Mouse (Mus musculus) intestine, postnatal 0 days (tissue): ENCODE data around the gene Fam222a. TPM values are rescaled to one million over a fixed set of nuclear protein-coding genes. Genes with fewer than 3 reads are reported as not detected.
A peak's percentile ranks its signal among the peaks of the same experiment; 100 is the strongest.

Source experiments
- ATAC-seq: fragments of 200-750 bp; cut with Nextera tagmentation; 2 replicates; pipeline ENCODE4 v1.8.0; 2017; ENCODE audit warnings: mild to moderate bottlenecking, moderate TSS enrichment, moderate library complexity
- H3K27ac ChIP-seq: fragments of 300-500 bp; sonication (generic); 2 replicates; pipeline ENCODE4 v1.5.1; 2014; ENCODE audit warnings: mild to moderate bottlenecking, low read depth, low read length, moderate library complexity
- H3K27me3 ChIP-seq: fragments of 300-500 bp; sonication (generic); replicated peaks from 2 replicates; pipeline ENCODE4 v1.6.1; 2014; ENCODE audit warnings: low read length, mixed read lengths; ENCODE audit not compliant: control insufficient read depth, insufficient read depth
- H3K36me3 ChIP-seq: fragments of 300-500 bp; sonication (generic); 2 replicates; pipeline ENCODE4 v1.6.1; 2014; ENCODE audit warnings: mild to moderate bottlenecking, moderate library complexity; ENCODE audit not compliant: control insufficient read depth, insufficient read depth
- H3K4me1 ChIP-seq: fragments of 300-500 bp; sonication (generic); replicated peaks from 2 replicates; pipeline ENCODE4 v1.6.1; 2014; ENCODE audit warnings: antibody characterized with exemption, low read length, mixed read lengths; ENCODE audit not compliant: control insufficient read depth, insufficient read depth
- H3K4me2 ChIP-seq: fragments of 300-500 bp; sonication (generic); replicated peaks from 2 replicates; pipeline ENCODE4 v1.6.1; 2014; ENCODE audit warnings: low read depth, mild to moderate bottlenecking, moderate library complexity
- H3K4me3 ChIP-seq: fragments of 300-500 bp; sonication (generic); 2 replicates; pipeline ENCODE4 v1.5.1; 2014; ENCODE audit warnings: low read depth, low read length
- H3K9ac ChIP-seq: fragments of 300-500 bp; sonication (generic); 2 replicates; pipeline ENCODE4 v1.6.1; 2014; ENCODE audit warnings: mild to moderate bottlenecking, low read depth, low read length
- H3K9me3 ChIP-seq: fragments of 300-500 bp; sonication (generic); 2 replicates; pipeline ENCODE4 v1.6.1; 2016; ENCODE audit warnings: mixed run types; ENCODE audit not compliant: control insufficient read depth
- CTCF ChIP-seq: sonication (generic); IDR thresholded peaks from 2 replicates; pipeline ENCODE4 v1.5.1; 2016; ENCODE audit warnings: low read depth, mild to moderate bottlenecking, control low read depth, antibody characterized with exemption, moderate library complexity
- WGBS: fragments of 180-500 bp; shearing (Covaris S2); extraction: QIAGEN DNeasy Blood & Tissue Kit; methylation state at CpG from one replicate; pipeline ENCODE4 v1.1.7; 2014; 5-methylcytosine and 5-hydroxymethylcytosine counted together
- polyA plus RNA-seq: library from polyadenylated mRNA; unstranded; fragments of >200 nt; fragmentation: Nextera tagmentation; extraction: Ambion mirVana; gene quantifications from 2 replicates; pipeline ENCODE4 v1.2.1, GENCODE M21; 2015

Fam222a gene
- polyA plus RNA-seq, 1 experiment from 2014 or later, result 2.3 TPM

DNA sequence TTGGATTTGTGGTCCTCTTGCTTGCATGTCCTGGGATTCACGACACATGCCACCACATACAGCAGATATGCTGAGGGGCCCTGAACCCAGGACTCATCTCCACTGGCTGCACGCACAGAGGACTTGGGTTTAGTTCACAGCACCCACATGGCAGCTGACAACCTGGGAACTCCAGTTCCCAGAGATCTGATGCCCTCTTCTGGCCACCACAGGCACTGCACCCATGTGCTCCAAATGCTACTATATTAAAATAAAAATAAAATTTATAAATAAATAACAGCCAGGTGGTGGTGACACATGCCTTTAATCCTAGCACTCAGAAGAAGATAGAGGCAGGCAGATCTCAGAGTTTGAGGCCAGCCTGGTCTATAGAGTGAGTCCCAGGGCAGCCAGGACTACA is 12.4 kb upstream of the Fam222a start:
- H3K27ac ChIP-seq, result no peak overlapping the region
- H3K27me3 ChIP-seq, result no peaks in the 10 kb centered on the region
- no peak overlapping the region for H3K9ac ChIP-seq
- WGBS, result 94% methylated on average over 2 of the region's 2 CpGs
- H3K4me2 ChIP-seq, result no peak overlapping the region
- H3K9me3 ChIP-seq, result no peaks in the 10 kb centered on the region
- peak; percentile 47 for TF ChIP-seq CTCF
- ATAC-seq, result no peak
- H3K36me3 ChIP-seq, result no peaks in the 10 kb centered on the region
- H3K4me1 ChIP-seq, result peaks cover 6% of the 10 kb centered on the region; the same call in 1 of the 2 replicates
- no peak overlapping the region for H3K4me3 ChIP-seq

DNA sequence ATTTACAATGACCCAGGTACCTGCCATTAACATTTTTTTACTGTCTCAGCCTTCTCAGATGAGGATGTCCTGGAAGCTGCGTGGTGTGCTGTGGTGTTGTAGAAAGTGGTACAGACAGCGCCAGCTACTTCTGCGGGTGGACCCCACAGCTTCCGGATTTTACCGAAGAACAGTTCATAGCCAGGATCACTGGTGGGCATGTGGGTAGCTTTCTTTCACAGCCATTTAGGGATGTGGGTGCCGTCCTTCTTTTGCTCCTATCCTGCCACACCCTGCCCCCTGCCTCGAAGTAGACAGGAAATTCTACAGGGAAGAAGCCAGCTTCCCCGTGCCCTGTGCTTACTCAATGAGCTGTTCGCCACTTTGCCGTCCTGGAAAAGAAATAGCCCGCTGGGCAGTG is 11.7 kb upstream of the Fam222a start:
- no peaks in the 10 kb centered on the region for H3K27me3 ChIP-seq
- no peak overlapping the region for H3K4me3 ChIP-seq
- no peak for ATAC-seq
- H3K4me2 ChIP-seq, result no peak overlapping the region
- peaks cover 6% of the 10 kb centered on the region; the same call in 1 of the 2 replicates for H3K4me1 ChIP-seq
- H3K9ac ChIP-seq, result no peak overlapping the region
- TF ChIP-seq CTCF, result no peak
- no peak overlapping the region for H3K27ac ChIP-seq
- 64% methylated on average over 11 of the region's 11 CpGs for WGBS
- no peaks in the 10 kb centered on the region for H3K36me3 ChIP-seq
- H3K9me3 ChIP-seq, result no peaks in the 10 kb centered on the region

DNA sequence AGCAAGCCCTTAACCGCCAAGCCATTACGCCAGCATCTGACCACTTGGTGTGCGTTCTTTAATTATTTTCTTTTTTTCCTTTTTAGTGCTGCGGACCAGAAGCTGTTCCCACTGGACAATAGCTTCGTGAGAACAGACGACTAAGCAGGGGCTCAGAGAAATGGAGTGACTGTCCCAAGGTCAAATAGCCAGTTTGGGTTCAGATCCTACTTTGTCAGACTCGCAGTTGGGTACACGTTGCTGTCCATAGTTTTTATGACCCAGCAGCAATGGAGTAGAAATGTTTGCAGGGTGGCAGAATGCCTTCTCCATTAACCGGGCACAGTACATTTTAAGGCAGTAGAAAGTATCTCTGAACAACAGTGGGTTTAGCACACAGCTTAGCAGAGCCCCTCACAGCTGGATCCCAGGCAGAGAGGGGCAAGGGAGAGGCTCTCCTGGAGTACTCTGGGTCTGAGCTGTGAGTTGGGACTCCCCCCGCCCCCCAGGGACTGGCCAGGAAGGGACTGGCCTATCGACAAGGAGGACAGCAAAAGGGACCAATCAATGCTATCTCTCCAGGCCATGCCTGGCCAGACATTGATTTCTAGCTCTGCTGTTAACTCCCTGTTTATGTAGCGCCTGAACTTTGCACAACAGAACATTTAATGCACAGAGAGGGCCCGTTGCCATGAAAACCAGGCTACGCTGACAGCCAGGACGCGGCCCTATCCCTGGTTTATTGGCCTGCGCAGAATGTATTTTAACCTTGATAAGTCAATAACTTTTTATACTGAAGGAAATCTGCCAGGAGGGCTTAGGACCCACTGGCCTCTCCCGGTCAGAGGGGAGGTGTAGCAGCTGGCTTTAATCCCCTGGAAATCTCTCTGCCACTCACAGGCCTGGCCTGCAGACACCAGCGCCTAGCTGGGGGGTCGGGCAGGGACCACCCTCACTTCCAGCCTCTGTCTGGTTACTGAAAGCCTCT is 9.8 kb upstream of the Fam222a start:
- Histone ChIP-seq H3K4me2 (no peak overlapping the region), H3K9me3 (no peaks in the 10 kb centered on the region), H3K27ac (peak overlapping the region; percentile 68), H3K36me3 (no peaks in the 10 kb centered on the region), H3K9ac (no peak overlapping the region), H3K27me3 (no peaks in the 10 kb centered on the region), H3K4me1 (peaks cover 2% of the 10 kb centered on the region; the same call in 1 of the 2 replicates), H3K4me3 (no peak overlapping the region)
- 32% methylated on average over 20 of the region's 20 CpGs for WGBS
- ATAC-seq, result peak; percentile 78
- no peak for TF ChIP-seq CTCF

DNA sequence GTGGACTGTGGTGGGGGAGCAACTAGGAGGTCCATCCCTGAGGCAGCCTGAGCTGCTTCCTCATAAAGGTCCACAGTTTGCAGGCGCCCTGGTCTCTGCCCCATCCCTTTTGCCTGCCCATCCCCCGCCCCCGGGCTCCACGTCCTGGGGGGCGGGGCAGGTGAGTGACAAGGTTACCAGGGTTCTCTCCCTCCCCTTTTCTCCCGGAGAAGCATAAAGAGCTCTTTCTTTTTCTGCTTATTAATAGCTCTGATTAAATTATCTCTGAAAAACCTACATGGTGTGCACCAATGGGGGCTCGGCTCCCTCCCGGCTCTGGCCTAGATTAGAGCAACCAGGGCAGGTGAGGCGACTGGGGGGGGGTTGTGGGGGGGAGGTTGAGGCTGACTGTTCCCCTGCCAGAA is 7.3 kb upstream of the Fam222a start:
- Histone ChIP-seq H3K4me2 (peak overlapping the region; percentile 51), H3K4me3 (no peak overlapping the region), H3K27me3 (no peaks in the 10 kb centered on the region), H3K4me1 (peaks cover 2% of the 10 kb centered on the region; the same call in 1 of the 2 replicates), H3K36me3 (no peaks in the 10 kb centered on the region), H3K9ac (no peak overlapping the region), H3K9me3 (no peaks in the 10 kb centered on the region), H3K27ac (no peak overlapping the region; the same call in 1 of the 2 replicates)
- 4% methylated on average over 9 of the region's 9 CpGs for WGBS
- no peak for TF ChIP-seq CTCF
- ATAC-seq, result peak; percentile 59

DNA sequence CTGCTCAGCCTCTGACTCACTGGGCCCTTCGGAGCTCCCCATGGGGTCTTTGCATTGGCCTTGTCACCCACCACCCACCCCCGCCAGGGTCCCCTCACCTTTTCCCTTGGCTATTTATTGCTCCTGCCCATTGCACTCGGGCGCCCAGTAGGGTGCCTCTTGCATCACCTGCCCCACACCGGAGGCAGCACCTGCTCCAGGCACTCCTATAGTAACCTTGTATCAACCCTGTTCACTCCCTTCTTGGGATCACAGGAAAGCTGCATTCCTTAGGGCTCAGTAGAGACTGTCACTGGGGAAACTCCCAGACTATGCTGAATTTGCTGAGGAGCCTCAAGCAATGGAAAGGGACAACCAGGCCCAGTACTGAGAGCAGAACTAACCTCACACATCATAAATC is 6.9 kb upstream of the Fam222a start:
- no peaks in the 10 kb centered on the region for H3K36me3 ChIP-seq
- no peak overlapping the region for H3K4me3 ChIP-seq
- no peaks in the 10 kb centered on the region for H3K9me3 ChIP-seq
- H3K27ac ChIP-seq, result no peak overlapping the region; the same call in none of the 2 replicates
- WGBS, result 11% methylated on average over 5 of the region's 5 CpGs
- H3K4me2 ChIP-seq, result peak overlapping the region; percentile 51
- no peaks in the 10 kb centered on the region for H3K27me3 ChIP-seq
- peaks cover 6% of the 10 kb centered on the region for H3K4me1 ChIP-seq
- TF ChIP-seq CTCF, result no peak
- peak; percentile 82 for ATAC-seq
- H3K9ac ChIP-seq, result no peak overlapping the region

DNA sequence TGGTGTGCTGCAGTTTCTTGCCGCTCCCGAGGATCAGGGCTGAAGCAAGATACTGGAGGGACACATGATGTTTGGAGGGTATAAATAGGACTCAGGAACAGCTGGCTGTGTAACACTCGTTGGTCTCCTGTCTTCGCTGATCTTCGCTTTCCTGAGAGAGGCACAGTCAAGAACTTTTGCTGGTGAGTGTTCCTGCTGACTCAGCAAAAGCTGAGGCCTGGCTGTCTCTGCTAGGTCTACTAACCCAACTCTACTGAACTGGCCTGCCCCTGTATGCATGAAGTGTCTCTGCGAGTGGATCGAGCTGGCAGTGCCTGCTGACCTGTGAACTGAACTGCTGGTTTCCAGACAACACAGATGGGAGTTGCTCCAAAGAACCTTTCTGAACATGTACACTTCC is 3.8 kb upstream of the Fam222a start:
- 91% methylated on average over 7 of the region's 7 CpGs for WGBS
- H3K9me3 ChIP-seq, result no peaks in the 10 kb centered on the region

More for the DNA sequence above, 3.8 kb upstream of the Fam222a start:
- Histone ChIP-seq H3K27ac (no peak overlapping the region), H3K4me2 (no peak overlapping the region), H3K36me3 (no peaks in the 10 kb centered on the region), H3K9ac (no peak overlapping the region), H3K27me3 (no peaks in the 10 kb centered on the region), H3K4me1 (peaks cover 10% of the 10 kb centered on the region; the same call in 1 of the 2 replicates), H3K4me3 (no peak overlapping the region)
- no peak for ATAC-seq
- TF ChIP-seq CTCF, result no peak
